Mouse (Mus musculus) lung, embryonic 15.5 days (tissue): ENCODE results near the gene E2f7. TPM values are rescaled to one million over a fixed set of nuclear protein-coding genes. Genes with fewer than 3 reads are reported as not detected.
A peak's percentile ranks its signal among the peaks of the same experiment; 100 is the strongest.
"Not testable (repeated sequence)": the region's sequence is repeated elsewhere in the genome, so short reads cannot be mapped to it uniquely, and the experiment has no call there.

Experiments used
- ATAC-seq: fragments of 200-750 bp; cut with Nextera tagmentation; 2 replicates; pipeline ENCODE4 v1.8.0; 2017; ENCODE audit warnings: moderate number of reproducible peaks, borderline replicate concordance; ENCODE audit not compliant: low FRiP score, low TSS enrichment; ENCODE audit errors: extremely low read depth
- H3K27ac ChIP-seq: fragments of 300-500 bp; sonication (generic); 2 replicates; pipeline ENCODE4 v1.5.1; 2015; ENCODE audit warnings: moderate library complexity, mild to moderate bottlenecking, inconsistent platforms
- H3K27me3 ChIP-seq: fragments of 300-500 bp; sonication (generic); 2 replicates; pipeline ENCODE4 v1.6.1; 2015; ENCODE audit warnings: inconsistent platforms
- H3K36me3 ChIP-seq: fragments of 300-500 bp; sonication (generic); 2 replicates; pipeline ENCODE4 v1.6.1; 2015; ENCODE audit warnings: inconsistent platforms
- H3K4me1 ChIP-seq: fragments of 300-500 bp; sonication (generic); 2 replicates; pipeline ENCODE4 v1.6.1; 2015; ENCODE audit warnings: inconsistent platforms
- H3K4me2 ChIP-seq: fragments of 300-500 bp; sonication (generic); 2 replicates; pipeline ENCODE4 v1.6.1; 2015; ENCODE audit warnings: inconsistent platforms, mild to moderate bottlenecking, moderate library complexity
- H3K4me3 ChIP-seq: fragments of 300-500 bp; sonication (generic); 2 replicates; pipeline ENCODE4 v1.5.1; 2015; ENCODE audit warnings: mild to moderate bottlenecking, inconsistent platforms
- H3K9ac ChIP-seq: fragments of 300-500 bp; sonication (generic); 2 replicates; pipeline ENCODE4 v1.6.1; 2015; ENCODE audit warnings: inconsistent platforms
- H3K9me3 ChIP-seq: fragments of 300-500 bp; sonication (generic); 2 replicates; pipeline ENCODE4 v1.6.1; 2016; ENCODE audit warnings: inconsistent platforms
- WGBS: fragments of 180-500 bp; shearing (Covaris S2); methylation state at CpG from one replicate; pipeline ENCODE4 v1.1.7; 2015; 5-methylcytosine and 5-hydroxymethylcytosine counted together
- polyA plus RNA-seq: library from polyadenylated mRNA; unstranded; fragments of >200 nt; fragmentation: Nextera tagmentation; extraction: Ambion mirVana; gene quantifications from 2 replicates; pipeline ENCODE4 v1.2.1, GENCODE M21; 2015

Gene E2f7
- polyA plus RNA-seq, 1 experiment from 2014 or later: 38.1 TPM

DNA sequence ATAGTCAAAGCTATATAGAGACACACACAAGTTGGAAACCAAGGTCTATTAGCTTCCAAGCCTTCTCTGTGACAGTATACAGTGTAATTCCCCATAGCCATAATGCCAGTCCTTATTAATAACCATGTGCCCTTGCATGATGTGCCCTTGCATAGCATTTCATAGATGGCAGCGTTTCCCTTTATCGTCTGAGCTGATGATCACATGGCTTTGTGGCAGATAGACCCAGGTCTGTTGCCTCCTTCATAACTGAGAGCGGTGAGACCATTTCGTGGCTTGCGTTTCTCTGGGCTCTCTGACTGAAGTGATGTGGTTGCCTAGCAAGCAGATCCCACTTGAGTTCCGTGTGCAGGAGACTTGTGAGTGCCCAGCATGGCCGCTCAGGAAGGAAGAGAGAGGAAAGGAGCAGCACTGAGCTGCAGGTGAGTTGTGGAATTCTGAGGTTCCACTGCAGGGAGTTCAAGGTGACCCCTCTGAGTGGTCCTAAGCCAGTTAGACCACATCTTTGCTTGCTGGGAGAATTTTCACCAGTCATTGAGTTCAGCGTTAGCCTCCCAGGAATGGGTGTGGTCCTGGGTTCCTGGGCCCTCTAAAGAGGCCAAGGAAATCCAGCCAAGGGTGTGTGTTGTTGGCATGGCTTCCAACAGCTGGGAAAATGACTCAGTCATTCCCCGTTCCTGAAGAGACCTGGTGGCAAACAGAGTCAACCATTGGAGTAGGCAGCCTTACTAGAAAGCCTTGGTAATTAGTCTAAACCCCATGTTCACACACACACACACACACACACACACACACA, 4.5 kb downstream of the E2f7 start:
- Histone ChIP-seq H3K36me3 (peaks cover 60% of the 10 kb centered on the region), H3K4me1 (peaks cover 23% of the 10 kb centered on the region), H3K27ac (no peak overlapping the region), H3K27me3 (no peaks in the 10 kb centered on the region), H3K4me3 (no peak overlapping the region), H3K9ac (no peak overlapping the region), H3K9me3 (no peaks in the 10 kb centered on the region), H3K4me2 (no peak overlapping the region)
- 83% methylated on average over 9 of the region's 9 CpGs for WGBS
- no peak for ATAC-seq

DNA sequence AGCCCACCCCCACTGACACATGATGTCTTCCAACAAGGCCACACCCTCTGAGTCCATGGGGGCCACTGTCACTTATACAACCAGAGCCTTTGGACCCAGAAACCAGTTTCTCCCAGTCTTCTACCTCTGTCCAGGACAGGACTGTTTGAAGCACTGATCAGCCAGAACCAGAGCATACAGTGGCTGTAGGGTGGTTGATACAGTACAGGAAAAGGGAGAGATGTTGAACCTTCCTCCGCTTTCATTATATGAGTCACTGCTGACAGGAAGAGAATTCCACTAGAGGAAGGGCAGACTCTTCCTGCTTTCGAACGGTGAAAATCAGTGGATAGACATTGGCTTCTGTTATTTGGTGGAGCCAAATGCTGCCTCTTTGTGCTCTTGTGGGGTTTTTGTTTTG, 7.6 kb downstream of the E2f7 start:
- peak overlapping the region; percentile 49 for H3K27ac ChIP-seq
- peaks cover 84% of the 10 kb centered on the region for H3K36me3 ChIP-seq
- 0 out of 2 replicates have a peak, but pooled peaks cover 11% of the 10 kb centered on the region for H3K4me1 ChIP-seq
- H3K4me3 ChIP-seq: no peak overlapping the region
- no peaks in the 10 kb centered on the region for H3K27me3 ChIP-seq
- H3K9ac ChIP-seq: no peak overlapping the region
- H3K9me3 ChIP-seq: no peaks in the 10 kb centered on the region
- WGBS: 70% methylated on average over 3 of the region's 3 CpGs
- no peak overlapping the region for H3K4me2 ChIP-seq
- ATAC-seq: peak; percentile 33; the same call in 1 of the 2 replicates

DNA sequence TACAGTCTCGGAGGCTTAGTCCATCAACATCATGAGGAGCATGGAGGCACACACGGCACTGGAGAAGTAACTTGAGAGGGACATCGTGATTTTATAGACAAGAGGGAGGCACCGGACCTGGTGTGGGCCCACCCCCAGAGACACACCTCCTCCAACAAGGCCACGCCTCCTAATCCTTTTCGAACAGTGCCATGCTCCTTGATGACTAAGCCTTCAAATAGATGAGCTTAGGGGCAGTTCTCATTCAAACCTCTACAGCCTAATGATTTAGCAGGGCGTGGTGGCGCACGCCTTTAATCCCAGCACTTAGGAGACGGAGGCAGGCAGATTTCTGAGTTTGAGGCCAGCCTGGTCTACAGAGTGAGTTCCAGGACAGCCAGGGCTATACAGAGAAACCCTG, 10.3 kb downstream of the E2f7 start:
- H3K27ac ChIP-seq: no peak overlapping the region
- no peak overlapping the region for H3K4me3 ChIP-seq
- H3K9me3 ChIP-seq: no peaks in the 10 kb centered on the region
- no peaks in the 10 kb centered on the region for H3K27me3 ChIP-seq
- H3K4me2 ChIP-seq: no peak overlapping the region
- peaks cover 81% of the 10 kb centered on the region for H3K36me3 ChIP-seq
- H3K9ac ChIP-seq: no peak overlapping the region
- 97% methylated on average over 10 of the region's 10 CpGs for WGBS
- no peak for ATAC-seq
- 0 out of 2 replicates have a peak, but pooled peaks cover 11% of the 10 kb centered on the region for H3K4me1 ChIP-seq

DNA sequence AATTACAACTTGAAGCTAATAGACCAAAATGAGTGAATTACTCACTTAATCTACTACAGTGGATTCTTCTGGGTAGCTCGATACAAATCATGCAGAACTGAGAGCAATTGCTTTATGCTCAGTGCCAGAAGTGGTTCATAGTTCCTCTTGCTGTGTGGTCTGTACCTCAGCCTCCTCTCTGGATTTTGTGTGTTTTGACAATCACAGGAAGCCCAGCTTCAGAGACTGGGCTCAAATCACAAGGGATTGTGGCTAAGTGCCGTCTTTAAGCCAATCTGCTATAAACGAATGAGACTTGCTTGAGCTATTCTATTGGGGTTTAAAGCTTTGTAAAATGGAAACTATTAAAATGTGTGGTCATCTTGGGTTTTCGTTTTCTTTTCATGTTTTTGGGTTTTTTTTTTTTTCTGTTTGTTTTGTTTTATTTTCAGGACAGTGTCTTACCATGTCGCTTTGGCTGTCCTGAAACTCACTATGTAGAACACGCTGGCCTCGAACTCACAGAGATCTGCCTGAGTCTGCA, 11.1 kb downstream of the E2f7 start:
- Histone ChIP-seq H3K27ac (no peak overlapping the region), H3K36me3 (peaks cover 81% of the 10 kb centered on the region), H3K4me3 (no peak overlapping the region), H3K9ac (no peak overlapping the region), H3K27me3 (no peaks in the 10 kb centered on the region), H3K4me2 (no peak overlapping the region), H3K9me3 (no peaks in the 10 kb centered on the region), H3K4me1 (0 out of 2 replicates have a peak, but pooled peaks cover 11% of the 10 kb centered on the region)
- ATAC-seq: no peak
- WGBS: 88% methylated on average over 7 of the region's 7 CpGs

DNA sequence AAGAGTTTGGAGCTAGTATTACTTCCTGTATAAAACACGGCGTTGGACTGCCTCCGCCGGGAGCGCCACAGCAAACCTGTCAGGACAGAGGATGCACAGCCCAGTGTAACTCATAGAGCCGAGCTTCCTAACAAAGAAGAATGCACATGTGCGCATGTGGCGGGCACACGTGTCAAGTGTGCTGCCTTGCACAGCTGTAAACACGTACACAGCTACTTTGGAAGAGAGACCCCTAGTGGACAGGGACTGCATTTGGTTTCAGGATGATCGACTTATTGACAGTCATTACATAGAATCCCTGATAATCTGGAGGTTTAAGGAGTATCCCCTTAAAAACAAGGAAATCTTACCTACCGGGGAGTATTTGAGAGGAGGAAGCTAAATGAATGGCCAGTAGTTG, 15.3 kb downstream of the E2f7 start:
- H3K4me3 ChIP-seq, H3K9me3 ChIP-seq, H3K9ac ChIP-seq, ATAC-seq, H3K4me2 ChIP-seq, H3K27me3 ChIP-seq, H3K4me1 ChIP-seq, H3K27ac ChIP-seq: not testable (repeated sequence)
- peaks cover 88% of the 10 kb centered on the region for H3K36me3 ChIP-seq
- WGBS: 61% methylated on average over 8 of the region's 12 CpGs

DNA sequence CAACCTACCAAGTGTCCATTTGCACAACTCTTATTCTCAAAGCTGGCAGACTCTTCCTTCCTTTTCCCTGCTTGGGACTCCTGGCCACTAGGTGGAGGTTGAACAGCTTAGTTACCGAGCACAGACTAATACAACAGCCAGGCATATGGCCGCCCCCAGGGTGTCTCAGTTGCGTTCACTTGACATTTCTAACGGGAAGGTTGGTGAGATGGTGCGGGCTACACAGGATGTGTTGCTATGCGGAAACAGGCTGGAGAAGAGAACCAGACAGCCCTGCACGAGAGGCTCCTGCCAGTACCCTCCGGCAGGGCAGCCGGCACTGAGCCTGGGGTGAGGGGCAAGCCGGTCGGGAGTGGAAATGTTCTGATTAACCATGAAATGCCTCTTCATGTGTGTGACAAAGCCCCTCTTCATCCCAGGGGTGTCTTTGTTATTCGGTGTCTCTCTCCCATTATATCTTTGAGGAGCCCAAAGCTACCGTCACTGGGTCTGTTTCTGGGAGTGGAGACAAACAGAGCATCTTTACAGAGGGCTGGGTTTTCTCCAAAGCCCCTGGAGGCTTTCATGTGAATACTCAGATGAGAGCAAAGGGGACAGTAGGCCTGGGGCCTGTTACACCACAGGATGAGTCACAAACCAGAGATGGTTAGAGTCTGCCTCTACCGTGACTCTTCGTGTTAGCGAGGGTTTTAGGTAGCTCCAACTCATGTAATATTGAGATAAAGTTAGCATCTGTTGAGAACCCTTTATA, 17.1 kb downstream of the E2f7 start:
- H3K4me2 ChIP-seq: no peak overlapping the region
- H3K9ac ChIP-seq: no peak overlapping the region
- no peak for ATAC-seq
- H3K27me3 ChIP-seq: no peaks in the 10 kb centered on the region
- no peaks in the 10 kb centered on the region for H3K9me3 ChIP-seq
- WGBS: 92% methylated on average over 16 of the region's 16 CpGs
- no peaks in the 10 kb centered on the region for H3K4me1 ChIP-seq
- peaks cover 88% of the 10 kb centered on the region for H3K36me3 ChIP-seq
- no peak overlapping the region for H3K27ac ChIP-seq
- no peak overlapping the region for H3K4me3 ChIP-seq

DNA sequence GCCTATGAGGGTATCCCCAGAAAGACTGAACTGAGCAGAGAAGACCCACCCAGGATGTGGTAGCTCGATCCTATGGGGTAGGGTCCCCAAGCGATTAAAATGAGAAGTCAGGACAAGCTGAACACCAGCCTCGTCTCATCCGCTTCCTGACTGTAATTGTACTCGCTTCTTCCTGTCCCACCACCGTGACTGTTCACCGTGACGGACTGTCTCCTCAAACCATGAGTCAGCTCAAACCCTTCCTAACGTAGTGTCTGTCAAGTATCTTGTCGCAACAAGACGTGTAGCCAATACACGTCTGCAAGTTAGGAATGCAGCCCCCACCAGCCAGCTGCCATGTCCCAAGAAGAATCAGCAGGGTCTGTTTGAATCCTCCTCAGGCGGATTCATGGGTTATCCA, 18.2 kb downstream of the E2f7 start:
- H3K4me1 ChIP-seq: no peaks in the 10 kb centered on the region
- no peak overlapping the region for H3K9ac ChIP-seq
- 93% methylated on average over 13 of the region's 13 CpGs for WGBS
- no peak overlapping the region for H3K4me3 ChIP-seq
- ATAC-seq: no peak
- H3K27me3 ChIP-seq: no peaks in the 10 kb centered on the region
- H3K27ac ChIP-seq: no peak overlapping the region
- no peaks in the 10 kb centered on the region for H3K9me3 ChIP-seq
- no peak overlapping the region for H3K4me2 ChIP-seq
- peaks cover 92% of the 10 kb centered on the region for H3K36me3 ChIP-seq

GRCm38 (mm10) chr10:110769538-110769937, 24.3 kb downstream of the E2f7 start:
- no peaks in the 10 kb centered on the region for H3K9me3 ChIP-seq
- 87% methylated on average over 10 of the region's 10 CpGs for WGBS
- H3K36me3 ChIP-seq: peaks cover 94% of the 10 kb centered on the region
- no peaks in the 10 kb centered on the region for H3K27me3 ChIP-seq
- no peak overlapping the region for H3K9ac ChIP-seq
- no peak overlapping the region for H3K27ac ChIP-seq
- no peaks in the 10 kb centered on the region for H3K4me1 ChIP-seq
- no peak overlapping the region for H3K4me2 ChIP-seq
- ATAC-seq: no peak
- H3K4me3 ChIP-seq: no peak overlapping the region

DNA sequence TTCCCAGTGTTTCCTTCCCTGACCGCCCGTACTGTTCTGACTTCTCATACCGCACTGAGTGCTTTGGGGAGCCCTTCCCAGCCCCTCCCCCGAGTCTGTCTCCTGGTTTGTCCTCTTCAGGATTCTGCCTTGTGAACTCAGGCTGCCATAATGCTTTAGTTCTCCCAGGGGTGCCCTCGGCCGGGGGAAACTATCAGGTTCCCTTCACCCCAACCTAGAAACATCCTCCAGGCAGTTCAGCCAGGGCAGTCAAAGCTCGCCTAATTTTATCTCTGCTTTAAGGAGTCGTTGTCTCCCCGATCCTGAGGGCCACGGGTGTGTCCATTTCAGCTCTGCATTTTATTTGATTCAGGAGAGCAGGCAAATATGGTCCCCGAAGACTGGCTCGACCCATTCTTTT, 28.0 kb downstream of the E2f7 start:
- Histone ChIP-seq H3K4me3 (no peak overlapping the region), H3K36me3 (peaks cover 85% of the 10 kb centered on the region), H3K9ac (no peak overlapping the region), H3K27me3 (no peaks in the 10 kb centered on the region), H3K9me3 (no peaks in the 10 kb centered on the region), H3K4me1 (no peaks in the 10 kb centered on the region), H3K27ac (no peak overlapping the region), H3K4me2 (no peak overlapping the region)
- WGBS: 86% methylated on average over 12 of the region's 12 CpGs
- no peak for ATAC-seq

- H3K9ac ChIP-seq: no peak overlapping the region
- H3K9me3 ChIP-seq: no peaks in the 10 kb centered on the region
- peaks cover 85% of the 10 kb centered on the region for H3K36me3 ChIP-seq
- no peak overlapping the region for H3K4me3 ChIP-seq
- H3K4me2 ChIP-seq: no peak overlapping the region
- no peaks in the 10 kb centered on the region for H3K27me3 ChIP-seq
- no peak for ATAC-seq
- H3K27ac ChIP-seq: no peak overlapping the region
- no peaks in the 10 kb centered on the region for H3K4me1 ChIP-seq
- WGBS: 95% methylated on average over 14 of the region's 14 CpGs
Observed at GRCm38 (mm10) chr10:110773878-110774277, 28.6 kb downstream of the E2f7 start.

DNA sequence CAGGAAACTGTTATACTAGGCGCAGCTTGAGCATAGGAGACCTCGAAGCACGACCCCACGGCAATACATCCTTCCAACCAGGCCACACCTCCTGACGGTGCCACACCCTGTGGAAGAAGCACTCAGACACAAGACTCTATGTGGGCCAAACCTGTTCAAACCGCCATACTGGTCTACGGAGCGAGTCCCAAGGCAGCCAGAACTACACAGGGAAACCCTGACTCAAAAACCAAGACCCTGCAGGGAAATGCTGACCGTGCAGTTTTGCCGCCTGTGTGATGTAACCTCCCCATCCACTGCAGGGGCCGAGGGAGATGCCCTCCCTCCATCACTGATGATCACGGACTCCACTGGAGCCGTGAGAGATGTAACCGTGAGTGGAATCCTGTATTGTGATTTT, 36.5 kb downstream of the E2f7 start:
- Histone ChIP-seq H3K27ac (no peak overlapping the region), H3K4me1 (no peaks in the 10 kb centered on the region), H3K9me3 (no peaks in the 10 kb centered on the region), H3K4me2 (no peak overlapping the region), H3K9ac (no peak overlapping the region), H3K36me3 (peaks cover 72% of the 10 kb centered on the region), H3K27me3 (no peaks in the 10 kb centered on the region), H3K4me3 (no peak overlapping the region)
- no peak for ATAC-seq
- WGBS: 90% methylated on average over 14 of the region's 14 CpGs

DNA sequence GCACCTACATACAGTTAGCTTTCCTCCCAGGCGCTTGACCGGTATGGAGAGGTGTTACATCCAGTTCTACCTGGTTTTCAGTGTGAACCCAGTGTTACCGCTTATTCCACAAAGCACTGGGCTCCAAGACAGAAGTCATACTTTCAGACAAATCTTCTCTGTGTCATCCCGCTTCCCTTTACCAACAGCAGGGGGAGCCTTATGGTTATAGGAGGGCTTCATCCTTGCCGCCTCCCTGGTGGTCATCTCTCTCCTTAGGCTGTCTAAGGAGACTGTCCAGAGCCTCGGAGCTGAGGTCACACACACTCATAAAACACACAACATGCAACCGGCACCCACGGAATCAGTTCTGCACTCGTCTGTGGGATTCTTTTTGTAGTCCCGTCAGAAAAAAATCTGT, 37.4 kb downstream of the E2f7 start:
- Histone ChIP-seq H3K9me3 (no peaks in the 10 kb centered on the region), H3K9ac (no peak overlapping the region), H3K27ac (no peak overlapping the region), H3K4me2 (no peak overlapping the region), H3K4me1 (no peaks in the 10 kb centered on the region), H3K27me3 (no peaks in the 10 kb centered on the region), H3K36me3 (peaks cover 69% of the 10 kb centered on the region), H3K4me3 (no peak overlapping the region)
- no peak for ATAC-seq
- WGBS: 79% methylated on average over 10 of the region's 10 CpGs
